Mouse (Mus musculus) heart, postnatal 0 days (tissue): ENCODE results near the gene Hc.

Experiments
- CTCF ChIP-seq: IDR thresholded peaks from 2 replicates; pipeline ENCODE4 v1.5.1; 2016; ENCODE audit warnings: antibody characterized with exemption, control low read depth, low read depth
- EP300 ChIP-seq: IDR thresholded peaks from 2 replicates; pipeline ENCODE4 v1.6.1; 2016; ENCODE audit warnings: antibody characterized with exemption, low read depth

DNA sequence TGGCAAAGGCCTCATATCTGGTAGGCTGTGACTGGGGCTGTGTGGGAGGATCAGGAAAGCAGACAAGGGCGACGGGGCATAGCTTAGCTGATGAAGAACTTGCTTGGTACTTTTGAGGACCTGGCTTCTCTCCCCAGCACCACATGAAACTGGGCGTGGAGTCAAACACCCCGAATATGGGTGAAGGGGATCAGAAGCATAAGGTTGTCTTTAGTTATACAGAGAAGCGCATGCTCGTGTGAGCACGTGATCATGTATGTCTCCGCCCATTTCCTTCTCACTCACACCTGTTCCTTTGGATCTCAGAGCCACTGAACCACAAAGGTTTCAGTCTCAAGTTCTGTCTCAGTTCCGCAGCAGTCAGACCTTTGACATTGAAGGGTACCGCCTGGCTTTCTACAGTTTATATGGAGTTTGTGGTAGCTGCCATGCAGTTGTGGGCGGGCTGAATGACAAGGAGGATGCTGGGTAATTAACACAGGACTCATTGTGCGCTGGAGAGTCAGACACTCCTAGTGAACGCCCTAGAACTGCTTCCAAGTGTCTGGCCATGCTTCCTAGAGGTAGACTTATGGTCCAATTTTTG, 97.8 kb downstream of the Hc start:
- TF ChIP-seq EP300 (no peak), CTCF (no peak)
